Mouse (Mus musculus) small intestine, adult 2 months (tissue): ENCODE measurements around the gene Nnmt. TPM values are rescaled to one million over a fixed set of nuclear protein-coding genes. Genes with fewer than 3 reads are reported as not detected.
A peak's percentile ranks its signal among the peaks of the same experiment; 100 is the strongest.

Experiments
- H3K27ac ChIP-seq: fragments of 200-500 bp; 2 replicates; pipeline ENCODE4 v1.5.1; 2012; ENCODE audit warnings: low read depth, low read length, control low read depth, inconsistent platforms; ENCODE audit not compliant: insufficient read depth
- H3K27me3 ChIP-seq: fragments of 200-500 bp; 2 replicates; pipeline ENCODE4 v1.6.1; 2012; ENCODE audit warnings: mild to moderate bottlenecking, moderate library complexity, low read length, inconsistent platforms; ENCODE audit not compliant: control insufficient read depth, insufficient read depth
- H3K36me3 ChIP-seq: fragments of 200-500 bp; 2 replicates; pipeline ENCODE4 v1.6.1; 2012; ENCODE audit warnings: mild to moderate bottlenecking, low read length, control low read depth, inconsistent platforms; ENCODE audit not compliant: control insufficient read depth, insufficient read depth
- H3K4me1 ChIP-seq: fragments of 200-500 bp; 2 replicates; pipeline ENCODE4 v1.6.1; 2012; ENCODE audit warnings: low read length, inconsistent platforms, mixed read lengths; ENCODE audit not compliant: control insufficient read depth, insufficient read depth, insufficient read length
- H3K4me3 ChIP-seq: fragments of 200-500 bp; 2 replicates; pipeline ENCODE4 v1.5.1; 2012; ENCODE audit warnings: low read depth, mild to moderate bottlenecking, control low read depth, inconsistent platforms, low read length, moderate library complexity
- CTCF ChIP-seq: fragments of 200-500 bp; IDR thresholded peaks from 2 replicates; pipeline ENCODE4 v1.5.1; 2012; ENCODE audit warnings: low read depth, mild to moderate bottlenecking, control low read depth, inconsistent platforms, low read length, moderate library complexity, mixed read lengths; ENCODE audit not compliant: insufficient replicate concordance, insufficient read length; ENCODE audit errors: extremely low read depth
- POLR2A ChIP-seq: fragments of 200-500 bp; IDR thresholded peaks from 2 replicates; pipeline ENCODE4 v1.6.1; 2012; ENCODE audit warnings: low read depth, mild to moderate bottlenecking, control low read depth, inconsistent platforms, low read length, moderate library complexity
- WGBS: fragments of 180-500 bp; shearing (Covaris S2); methylation state at CpG from one replicate; pipeline ENCODE4 v1.1.7; 2018; 5-methylcytosine and 5-hydroxymethylcytosine counted together
- polyA plus RNA-seq: library from polyadenylated mRNA; depleted of rRNA; stranded (reverse); fragments of >200 nt; gene quantifications from 2 replicates; pipeline ENCODE4 v1.2.3, GENCODE M21; 2012

The Nnmt gene
- polyA plus RNA-seq, 1 experiment: 0.77 TPM

DNA sequence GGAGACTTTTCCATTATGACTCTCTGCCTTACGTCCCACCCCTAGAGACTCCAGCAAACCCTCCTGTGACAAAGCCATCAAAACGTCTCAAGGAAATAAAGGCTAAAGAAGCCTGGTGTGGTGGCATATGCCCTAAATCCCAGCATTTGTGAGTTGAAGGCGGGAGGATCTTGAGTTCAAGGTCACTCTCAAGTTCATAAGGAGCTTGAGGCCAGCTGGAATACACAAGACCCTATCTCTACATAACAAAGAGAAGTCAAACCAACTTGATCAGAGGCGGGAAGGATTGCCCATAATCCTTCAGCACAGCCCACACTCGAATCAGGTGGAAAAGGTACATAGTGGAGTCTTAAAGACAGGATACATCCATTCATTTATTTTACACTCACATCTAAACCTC lies 7.5 kb downstream of the Nnmt start:
- Histone ChIP-seq H3K27ac (no peak overlapping the region), H3K4me3 (no peak overlapping the region), H3K36me3 (no peaks in the 10 kb centered on the region), H3K27me3 (no peaks in the 10 kb centered on the region), H3K4me1 (no peaks in the 10 kb centered on the region)
- TF ChIP-seq POLR2A (no peak), CTCF (no peak)
- WGBS: 64% methylated on average over 5 of the region's 5 CpGs

DNA sequence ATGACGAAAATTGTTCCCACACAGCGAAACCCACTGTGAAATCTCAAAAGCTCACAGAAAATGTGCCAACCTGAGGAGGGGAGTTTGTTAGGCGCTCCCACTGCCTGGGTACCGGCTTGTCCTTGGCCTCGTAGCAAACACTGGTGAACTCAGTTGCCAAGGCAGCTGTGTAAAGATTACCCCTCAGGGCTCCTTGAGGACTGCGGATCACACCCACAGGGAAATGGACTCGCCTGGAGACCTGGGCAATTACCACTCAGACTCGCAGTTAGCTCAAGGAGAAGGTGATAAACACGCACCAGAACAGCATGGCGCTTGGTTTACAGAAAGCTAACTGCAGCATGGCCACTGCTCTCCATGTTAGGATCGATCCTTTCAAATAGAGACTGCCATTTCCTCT lies 8.0 kb downstream of the Nnmt start:
- Histone ChIP-seq H3K27ac (no peak overlapping the region), H3K4me3 (no peak overlapping the region), H3K36me3 (no peaks in the 10 kb centered on the region), H3K27me3 (no peaks in the 10 kb centered on the region), H3K4me1 (no peaks in the 10 kb centered on the region)
- TF ChIP-seq POLR2A (no peak), CTCF (no peak)
- 29% methylated on average over 11 of the region's 11 CpGs for WGBS

DNA sequence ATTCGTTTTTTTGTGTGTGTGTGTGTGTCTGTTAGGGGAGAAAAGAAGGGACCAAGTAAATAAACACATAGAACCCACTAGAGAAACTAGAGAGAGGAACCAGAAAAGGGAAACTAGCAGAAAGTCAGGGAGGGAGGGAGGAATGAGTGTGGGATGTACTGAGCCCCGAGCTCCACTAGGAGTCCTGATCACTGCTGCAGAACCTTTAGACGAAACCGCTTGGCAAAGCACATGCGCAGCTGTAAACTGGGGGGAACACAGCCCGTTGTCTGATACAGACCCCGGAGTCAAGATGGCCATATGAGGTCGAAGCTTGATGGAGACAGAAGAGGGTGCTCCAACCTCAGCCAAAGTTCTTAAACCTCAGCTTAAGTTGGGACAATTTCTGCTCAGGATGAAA lies 11.0 kb downstream of the Nnmt start:
- H3K4me1 ChIP-seq: no peaks in the 10 kb centered on the region
- TF ChIP-seq CTCF: no peak
- no peak for TF ChIP-seq POLR2A
- no peak overlapping the region for H3K27ac ChIP-seq
- WGBS: 53% methylated on average over 8 of the region's 8 CpGs
- no peaks in the 10 kb centered on the region for H3K27me3 ChIP-seq
- H3K4me3 ChIP-seq: no peak overlapping the region
- H3K36me3 ChIP-seq: no peaks in the 10 kb centered on the region

DNA sequence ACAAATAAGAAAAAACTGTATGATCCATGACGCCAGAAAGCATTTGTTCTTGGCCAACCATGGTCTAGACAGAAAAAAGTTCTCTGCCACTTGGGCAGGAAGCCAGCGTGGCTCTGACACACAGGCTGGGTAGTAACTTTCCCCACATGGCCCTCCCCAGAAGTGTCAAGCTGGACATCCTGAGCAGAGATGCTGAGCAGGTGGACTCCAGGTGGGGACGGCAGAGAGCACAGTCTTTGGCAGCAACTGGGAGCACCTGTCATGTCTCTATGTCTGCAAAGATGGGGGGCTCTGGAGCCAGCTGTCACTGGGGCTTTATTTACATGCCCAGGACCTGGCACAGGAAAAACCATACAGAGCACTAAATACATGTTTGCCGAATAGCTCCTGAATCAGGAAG lies 14.3 kb downstream of the Nnmt start:
- H3K36me3 ChIP-seq: no peaks in the 10 kb centered on the region
- H3K4me1 ChIP-seq: no peaks in the 10 kb centered on the region
- no peak overlapping the region for H3K4me3 ChIP-seq
- WGBS: 67% methylated on average over 4 of the region's 4 CpGs
- TF ChIP-seq POLR2A (no peak), CTCF (no peak)
- H3K27ac ChIP-seq: no peak overlapping the region
- H3K27me3 ChIP-seq: no peaks in the 10 kb centered on the region

DNA sequence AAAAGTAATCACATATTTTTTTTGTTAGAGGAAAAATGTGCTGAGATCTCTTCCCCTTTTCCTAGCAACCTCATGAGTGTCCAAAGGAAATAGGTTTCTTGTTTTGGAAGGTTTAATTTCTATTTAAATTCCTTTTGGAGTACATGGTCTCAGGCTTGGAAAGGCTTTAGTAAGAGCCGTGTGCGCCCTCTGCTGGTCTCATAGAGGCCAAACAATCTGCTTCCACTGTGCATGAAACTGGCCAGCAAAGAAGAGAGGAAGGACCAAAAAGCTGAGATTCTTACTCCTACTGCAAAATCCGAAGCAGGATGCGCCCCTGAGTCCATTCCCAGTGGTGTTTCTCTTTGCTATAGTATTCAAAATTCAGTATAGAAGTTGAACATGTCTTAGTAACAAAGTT lies 18.6 kb downstream of the Nnmt start:
- Histone ChIP-seq H3K4me3 (no peak overlapping the region), H3K4me1 (no peaks in the 10 kb centered on the region), H3K27ac (no peak overlapping the region), H3K36me3 (no peaks in the 10 kb centered on the region), H3K27me3 (no peaks in the 10 kb centered on the region)
- peak; percentile 63; the same call in 1 of the 2 replicates for TF ChIP-seq CTCF
- TF ChIP-seq POLR2A: no peak
- WGBS: 2% methylated on average over 4 of the region's 4 CpGs

DNA sequence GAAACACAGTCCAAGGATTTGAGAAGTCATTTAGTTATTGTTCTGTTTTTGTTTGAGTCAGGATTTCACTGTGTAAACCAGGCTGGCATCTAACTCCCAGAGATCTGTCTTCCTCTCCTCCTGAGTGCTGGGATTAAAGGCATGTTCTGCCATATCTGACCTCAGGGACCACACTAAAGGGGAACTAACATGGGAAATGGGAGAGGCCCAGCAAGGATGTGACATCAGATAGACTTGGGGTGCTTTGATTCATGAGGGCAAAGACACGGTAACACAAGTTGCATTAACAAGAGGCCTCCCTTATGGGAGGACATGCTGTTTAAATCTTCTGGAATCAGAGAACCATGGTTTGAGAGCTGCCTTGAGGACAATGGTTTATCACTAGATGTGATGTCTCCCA lies 24.1 kb downstream of the Nnmt start:
- no peak for TF ChIP-seq POLR2A
- no peak for TF ChIP-seq CTCF
- H3K4me1 ChIP-seq: no peaks in the 10 kb centered on the region
- 64% methylated on average over 1 of the region's 1 CpGs for WGBS
- no peak overlapping the region for H3K4me3 ChIP-seq
- H3K27me3 ChIP-seq: no peaks in the 10 kb centered on the region
- H3K27ac ChIP-seq: no peak overlapping the region
- no peaks in the 10 kb centered on the region for H3K36me3 ChIP-seq

DNA sequence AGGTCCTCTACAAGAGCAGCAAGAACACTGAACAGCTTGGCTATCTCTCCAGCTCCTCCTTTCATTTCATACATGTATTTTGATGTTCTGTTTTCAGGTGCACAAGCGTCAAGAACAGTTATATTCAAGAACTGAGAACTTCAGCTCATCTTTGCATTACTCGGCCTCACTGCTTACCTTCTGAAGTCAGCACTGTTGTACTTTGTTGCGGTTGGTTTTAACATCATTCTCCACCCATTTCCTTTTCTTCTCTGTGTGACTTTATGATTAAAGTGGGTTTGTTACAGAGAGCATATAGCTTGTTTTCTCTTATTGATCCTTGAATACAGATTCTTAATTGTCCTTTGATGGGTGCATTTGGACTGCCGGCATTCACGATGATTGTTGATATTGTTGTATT lies 42.6 kb downstream of the Nnmt start:
- Histone ChIP-seq H3K27ac (no peak overlapping the region), H3K4me3 (no peak overlapping the region), H3K4me1 (no peaks in the 10 kb centered on the region), H3K36me3 (no peaks in the 10 kb centered on the region), H3K27me3 (no peaks in the 10 kb centered on the region)
- WGBS: 77% methylated on average over 5 of the region's 5 CpGs
- no peak for TF ChIP-seq CTCF
- no peak for TF ChIP-seq POLR2A

DNA sequence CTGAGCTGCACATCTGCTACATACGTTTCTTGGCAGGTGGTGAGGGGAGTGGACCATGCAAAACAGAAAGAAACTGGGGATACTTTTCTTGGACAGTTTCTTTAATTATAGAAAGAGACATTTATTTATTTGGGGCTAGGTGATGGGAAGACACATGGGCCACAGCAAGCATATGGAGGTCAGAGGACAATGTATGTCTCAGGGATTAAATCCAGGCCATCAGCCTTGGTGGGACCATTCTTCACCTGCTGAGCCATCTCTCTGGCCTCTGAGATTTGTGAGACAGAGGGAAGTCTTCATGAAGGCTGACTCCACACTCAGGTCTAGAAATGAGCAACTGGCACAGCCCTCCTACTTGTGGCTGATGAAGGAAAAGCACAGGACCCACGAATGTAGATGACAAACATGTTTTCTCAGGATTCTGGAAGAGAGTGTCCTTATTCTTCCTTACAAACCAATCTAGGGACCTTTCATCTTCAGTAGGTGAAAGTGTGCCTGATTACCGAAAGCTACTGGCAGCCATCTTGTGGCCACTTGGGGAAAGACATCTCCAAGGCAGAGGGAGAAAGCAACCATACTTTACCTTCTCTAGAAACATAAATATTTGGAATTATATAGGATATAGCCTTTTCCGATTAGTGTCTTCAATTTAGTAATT lies 45.3 kb downstream of the Nnmt start:
- no peaks in the 10 kb centered on the region for H3K27me3 ChIP-seq
- no peaks in the 10 kb centered on the region for H3K36me3 ChIP-seq
- WGBS: 19% methylated on average over 4 of the region's 4 CpGs
- H3K4me1 ChIP-seq: no peaks in the 10 kb centered on the region
- H3K4me3 ChIP-seq: no peak overlapping the region
- no peak for TF ChIP-seq CTCF
- no peak for TF ChIP-seq POLR2A
- H3K27ac ChIP-seq: no peak overlapping the region
